Mouse (Mus musculus): ENCODE data around the gene Rnh1.

Gene Rnh1

DNA sequence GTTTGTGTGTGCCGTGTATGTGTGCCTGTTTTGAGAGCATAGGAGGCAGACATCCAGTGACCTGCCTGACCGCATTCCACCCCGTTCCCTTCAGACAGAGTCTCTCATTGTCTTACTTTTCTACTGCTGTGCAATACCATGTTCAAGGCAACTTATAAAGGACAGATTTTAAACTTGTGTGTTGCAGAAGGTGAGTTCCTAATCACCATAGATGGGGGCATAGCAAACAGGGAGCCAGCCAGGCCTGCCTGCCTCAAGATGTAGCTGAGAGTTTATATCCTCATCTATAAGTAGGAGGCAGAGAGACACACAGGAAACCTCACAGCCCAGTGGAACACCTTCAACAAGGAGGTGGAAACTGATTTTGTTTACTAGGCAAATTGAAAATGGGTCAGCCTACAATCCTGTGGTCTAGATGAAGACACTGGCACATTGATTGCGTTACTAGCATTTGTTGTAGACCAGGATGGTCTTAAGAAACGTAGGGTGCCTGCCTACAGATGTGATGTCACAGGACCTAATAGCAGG is 730 bp upstream of the Rnh1 start:
- in situ Hi-C loops (cut with MboI; ENCODE audit: unreplicated experiment in 2 of 2), result loop anchor here in 1 of 2 experiments (5.0 kb wide), 1 partner anchor 76 kb away; no protein-coding TSS in a partner anchor

DNA sequence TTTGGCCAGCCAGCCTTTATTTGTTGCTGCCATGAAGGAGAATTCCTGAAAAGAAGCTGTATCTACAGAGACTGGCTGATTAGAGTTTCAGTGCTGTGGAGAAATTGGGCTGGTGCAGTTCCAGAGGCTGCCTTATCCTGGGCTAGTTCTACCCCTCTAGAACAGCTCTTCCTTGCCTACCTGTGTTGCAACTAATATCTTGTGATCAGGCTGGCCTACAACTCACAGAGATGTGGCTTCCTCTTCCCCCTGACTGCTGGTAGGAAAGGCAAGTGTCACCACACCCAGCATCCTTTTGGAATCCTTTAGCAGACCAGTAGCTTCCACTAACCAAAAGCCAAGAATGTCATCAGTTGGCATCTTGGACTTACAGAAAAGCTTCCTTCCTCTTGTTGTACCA is 2.8 kb downstream of the Rnh1 start:
- in situ Hi-C loops (cut with MboI; ENCODE audit: unreplicated experiment in 2 of 2), result loop anchor here (5.0 kb wide), 2 partner anchors 38 to 73 kb away; no protein-coding TSS in a partner anchor

DNA sequence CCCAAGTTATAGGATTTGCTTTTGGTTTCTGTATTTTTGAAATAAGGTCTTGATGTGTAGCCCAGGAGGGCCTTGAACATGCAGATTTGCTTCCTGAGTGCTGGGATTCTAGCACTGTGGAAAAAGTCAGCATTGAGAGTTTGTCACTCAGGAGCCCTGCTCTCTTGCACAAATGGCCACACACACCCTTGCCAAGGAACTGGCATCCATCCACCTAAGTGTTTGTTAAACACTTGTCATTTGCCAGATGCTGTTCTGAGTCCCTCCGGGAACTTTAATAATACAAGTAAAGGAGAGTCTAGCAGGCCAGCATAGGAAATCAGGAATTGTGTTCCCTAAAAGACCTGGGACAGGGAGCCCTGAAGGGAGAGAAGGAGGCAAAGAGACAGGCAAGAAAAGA is 3.4 kb downstream of the Rnh1 start:
- in situ Hi-C loops (cut with MboI; ENCODE audit: unreplicated experiment in 2 of 2), result loop anchor here in 1 of 2 experiments (5.0 kb wide), 1 partner anchor 37 kb away; no protein-coding TSS in a partner anchor

DNA sequence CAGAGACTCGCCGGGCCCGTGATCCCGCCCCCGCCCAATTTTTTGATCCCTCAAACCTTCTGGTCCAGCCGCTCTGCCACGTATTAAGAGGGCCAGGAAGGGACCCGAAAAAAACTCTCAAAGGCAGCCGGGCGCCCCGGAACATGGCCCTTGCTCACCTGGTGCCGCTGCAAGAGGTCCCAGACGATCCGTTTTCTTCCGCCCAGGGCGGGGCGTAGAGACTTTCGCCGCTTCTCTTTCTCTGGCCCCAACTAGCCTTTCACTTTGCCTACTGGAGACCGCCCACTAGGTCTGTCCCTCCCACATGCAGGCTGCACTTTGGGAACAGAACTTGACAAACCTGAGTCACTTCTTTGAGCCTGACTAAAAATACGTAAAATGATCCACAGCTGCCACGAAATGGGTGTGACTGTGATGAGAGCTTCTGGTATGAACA is 4.1 kb downstream of the Rnh1 start:
- in situ Hi-C loops (cut with MboI; ENCODE audit: unreplicated experiment in 2 of 2), result loop anchor here in 1 of 2 experiments (5.0 kb wide), 1 partner anchor 36 kb away; no protein-coding TSS in a partner anchor

DNA sequence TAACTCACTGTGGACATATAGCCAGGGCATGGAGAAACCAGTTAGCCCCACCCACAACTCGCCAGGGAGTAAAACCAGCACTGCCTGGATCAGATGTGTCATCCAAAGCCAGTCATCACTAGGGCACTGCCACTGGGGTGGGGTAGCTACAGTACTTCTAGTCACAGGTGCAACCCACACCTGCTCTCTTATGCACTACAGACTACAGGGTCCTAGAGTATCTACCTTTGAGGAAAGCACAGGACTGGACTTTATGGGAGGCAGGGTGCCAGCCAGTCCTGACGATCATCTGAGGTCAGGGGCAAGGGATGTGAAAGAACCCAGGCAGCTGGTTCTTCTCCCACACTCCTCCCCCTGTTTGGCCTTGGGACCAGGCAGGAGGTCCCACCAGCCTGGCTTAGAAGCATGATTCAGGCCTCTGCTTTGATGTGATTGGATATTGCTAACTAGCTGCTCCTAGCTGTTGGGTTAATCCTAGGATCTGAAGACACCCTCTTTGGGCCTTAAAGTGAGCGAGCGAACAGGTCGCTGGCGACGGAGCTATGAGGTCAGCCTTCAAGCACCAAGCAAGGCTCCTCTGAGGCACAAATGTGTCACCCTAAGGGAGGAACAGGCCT is 4.6 kb downstream of the Rnh1 start:
- in situ Hi-C loops (cut with MboI; ENCODE audit: unreplicated experiment in 2 of 2), result loop anchor here in 1 of 2 experiments (5.0 kb wide), 1 partner anchor 36 kb away; no protein-coding TSS in a partner anchor

DNA sequence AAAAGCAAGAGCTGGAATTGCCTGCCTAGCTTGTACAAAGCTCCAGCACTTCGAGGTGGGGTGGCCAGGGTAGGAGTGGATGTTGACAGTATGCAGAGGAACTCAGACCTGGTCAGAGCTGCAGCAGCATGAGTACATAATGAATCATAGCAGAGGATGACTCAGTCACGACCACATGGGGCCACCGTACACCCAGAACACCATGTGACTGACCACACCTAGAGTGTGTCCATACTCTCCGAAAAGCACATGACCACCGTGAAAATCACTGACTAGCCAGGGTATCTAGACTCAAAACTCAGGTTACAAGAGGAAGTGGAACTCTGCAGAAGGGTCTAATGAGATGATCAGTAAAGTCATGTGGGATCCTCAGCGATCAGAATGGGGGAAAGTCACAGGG is 7.8 kb downstream of the Rnh1 start:
- in situ Hi-C loops (cut with MboI; ENCODE audit: unreplicated experiment in 2 of 2), result loop anchor here in 1 of 2 experiments (5.0 kb wide), 1 partner anchor 33 kb away; no protein-coding TSS in a partner anchor

DNA sequence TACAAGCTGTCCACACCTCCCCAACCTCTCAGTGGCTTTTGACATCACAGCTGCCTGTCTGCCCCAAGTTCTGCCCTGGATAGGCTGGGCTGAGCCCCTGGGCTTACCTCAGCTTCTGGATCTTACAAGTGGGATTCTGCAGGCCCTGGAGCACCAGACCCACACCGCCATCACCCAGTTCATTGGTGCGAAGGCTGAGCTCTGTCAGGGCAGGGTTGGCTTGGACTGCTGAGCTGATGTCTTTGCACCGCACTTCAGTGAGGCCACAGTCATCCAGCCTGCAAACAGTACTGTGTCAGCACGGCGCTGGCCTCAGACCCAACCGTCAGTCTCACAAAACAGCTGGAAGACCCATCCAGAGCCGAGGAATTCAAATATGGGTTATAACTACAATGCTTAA is 8.3 kb downstream of the Rnh1 start:
- in situ Hi-C loops (cut with MboI; ENCODE audit: unreplicated experiment in 2 of 2), result no loop called here

DNA sequence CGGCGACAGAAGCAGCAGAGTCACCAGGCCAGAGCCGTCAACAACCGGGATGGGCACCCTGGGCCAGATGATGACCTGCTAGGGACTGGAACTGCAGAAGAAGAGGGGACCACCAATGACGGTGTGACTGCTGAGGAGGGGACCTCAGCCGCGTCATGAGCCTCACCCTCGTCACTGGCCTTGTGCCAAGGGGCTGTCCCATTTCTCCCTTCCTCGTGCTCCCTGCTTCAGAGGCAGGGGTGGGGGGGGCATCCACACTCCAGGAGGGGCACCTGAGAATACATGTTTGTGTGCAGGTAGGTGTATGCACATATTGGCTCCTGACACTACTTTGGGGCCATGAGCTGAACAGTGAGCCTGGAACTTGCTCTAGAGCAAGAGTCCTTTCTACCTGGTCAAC is 17.3 kb downstream of the Rnh1 start:
- in situ Hi-C loops (cut with MboI; ENCODE audit: unreplicated experiment in 2 of 2), result no loop called here

DNA sequence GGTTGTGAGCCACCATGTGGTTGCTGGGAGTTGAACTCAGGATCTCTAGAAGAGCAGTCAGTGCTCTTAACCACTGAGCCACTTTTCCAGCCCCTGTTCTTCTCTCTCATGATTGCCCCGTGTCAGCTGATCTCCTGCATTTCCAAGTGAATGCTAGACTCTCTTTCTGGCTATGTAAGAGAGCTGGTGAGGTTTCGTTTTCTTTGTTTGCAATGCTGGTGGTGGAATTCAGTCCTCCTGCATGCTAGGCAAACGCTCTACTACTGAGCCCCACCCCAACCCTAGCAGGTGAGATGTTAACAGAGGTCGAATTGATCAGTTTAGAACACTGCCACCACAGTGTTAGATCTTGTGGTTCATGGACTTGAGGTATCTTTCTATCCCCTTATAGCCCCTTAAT is 24.0 kb downstream of the Rnh1 start:
- in situ Hi-C loops (cut with MboI; ENCODE audit: unreplicated experiment in 2 of 2), result no loop called here

DNA sequence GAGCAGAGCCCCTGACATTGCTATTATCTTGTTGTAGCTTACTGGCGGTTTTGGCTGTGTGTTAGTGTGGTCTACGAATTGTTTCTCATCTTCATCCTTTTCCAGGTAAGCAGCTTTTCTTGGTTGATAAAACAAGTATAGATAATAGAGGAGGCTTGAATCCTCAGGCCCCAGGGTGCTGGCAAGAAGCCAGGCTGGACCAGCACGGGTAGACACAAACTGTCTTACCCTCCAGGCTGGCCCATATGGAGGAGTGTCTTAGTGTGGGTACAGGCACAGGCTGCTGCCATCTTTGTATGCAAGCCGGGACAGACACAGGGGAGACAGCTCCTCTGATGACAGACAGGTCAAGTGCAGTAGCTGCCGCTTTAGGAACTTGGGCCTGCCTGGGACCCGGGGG is 25.6 kb downstream of the Rnh1 start:
- in situ Hi-C loops (cut with MboI; ENCODE audit: unreplicated experiment in 2 of 2), result no loop called here

DNA sequence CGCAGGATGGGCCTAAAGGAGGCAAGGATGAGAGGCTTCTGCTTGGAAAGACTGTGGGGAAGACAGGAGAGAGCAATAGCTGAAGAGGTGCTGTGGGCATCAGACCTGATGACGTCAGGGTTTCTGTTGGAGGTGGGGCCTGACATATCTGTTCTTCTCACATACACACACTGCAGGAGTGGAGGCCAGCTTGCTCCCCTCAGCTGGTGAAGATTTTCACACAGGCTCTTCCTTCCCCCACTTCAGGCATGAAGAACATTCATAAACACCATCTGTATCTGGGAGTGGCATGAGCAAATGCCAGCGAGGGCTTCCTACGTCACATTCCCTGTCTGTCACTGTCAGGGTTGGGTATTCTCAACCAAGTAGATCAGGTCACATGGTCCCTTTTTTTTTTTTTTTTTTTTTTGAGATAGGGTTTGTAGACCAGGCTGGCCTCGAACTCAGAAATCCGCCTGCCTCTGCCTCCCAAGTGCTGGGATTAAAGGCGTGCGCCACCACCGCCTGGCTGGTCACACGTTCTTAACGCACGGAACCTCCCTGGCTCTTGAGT is 26.5 kb downstream of the Rnh1 start:
- in situ Hi-C loops (cut with MboI; ENCODE audit: unreplicated experiment in 2 of 2), result no loop called here

DNA sequence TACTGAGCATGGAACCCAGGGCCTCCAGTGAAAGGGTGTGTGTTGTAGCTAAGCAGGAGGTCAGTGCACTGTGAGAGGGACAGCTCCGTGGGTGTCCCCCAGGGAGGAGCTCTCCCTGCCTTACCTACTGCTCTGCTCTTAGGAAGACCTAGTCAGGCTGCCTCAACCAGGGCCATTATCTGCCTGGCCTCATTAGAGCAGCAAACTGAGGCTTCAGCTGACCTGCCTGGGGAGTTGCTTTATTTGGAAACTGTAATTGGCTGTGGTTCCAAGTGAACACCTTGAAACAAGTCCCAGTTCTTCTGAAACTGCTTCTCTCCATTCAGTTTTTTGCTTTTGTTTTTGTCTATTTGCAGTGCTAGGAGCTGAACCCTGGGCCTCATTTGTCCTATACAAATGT is 27.3 kb downstream of the Rnh1 start:
- in situ Hi-C loops (cut with MboI; ENCODE audit: unreplicated experiment in 2 of 2), result no loop called here

DNA sequence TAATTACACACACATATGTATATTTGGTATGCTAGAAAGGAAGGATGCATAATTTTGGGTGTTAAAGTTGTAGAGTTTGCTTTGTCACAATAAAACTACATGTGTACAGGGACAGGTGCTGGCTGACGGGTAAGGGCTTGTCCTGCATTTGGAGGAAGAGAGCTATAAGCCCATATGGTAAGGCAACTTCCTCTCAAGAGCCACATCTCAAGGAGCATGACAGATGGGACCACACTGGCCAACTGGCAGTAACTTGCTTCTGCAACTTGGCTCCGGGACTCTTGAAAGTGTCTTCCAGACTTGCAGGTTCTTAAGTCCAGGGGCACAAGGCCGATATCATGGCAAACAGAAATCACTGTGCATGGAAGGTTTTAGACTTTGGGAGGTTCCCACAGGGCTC is 28.0 kb downstream of the Rnh1 start:
- in situ Hi-C loops (cut with MboI; ENCODE audit: unreplicated experiment in 2 of 2), result no loop called here

DNA sequence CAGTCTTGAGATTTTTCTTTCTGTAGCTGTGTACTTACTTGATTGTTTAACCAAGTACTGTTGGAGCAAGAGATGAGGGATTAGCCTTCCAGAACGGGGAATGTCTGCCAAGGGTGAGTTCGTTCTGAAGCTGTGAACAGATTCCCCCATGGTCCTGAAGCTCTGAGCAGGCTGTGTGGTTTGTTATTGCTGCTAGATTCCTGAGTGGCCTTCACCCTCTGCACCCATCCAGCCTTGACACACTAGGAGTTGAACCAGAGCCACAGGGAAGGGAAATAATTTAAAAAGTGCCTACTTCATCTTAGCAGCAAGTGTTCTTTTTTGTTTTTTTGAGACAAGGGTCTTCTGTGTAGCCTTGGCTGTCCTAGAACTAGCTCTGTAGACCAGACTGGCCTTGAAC is 28.8 kb downstream of the Rnh1 start:
- in situ Hi-C loops (cut with MboI; ENCODE audit: unreplicated experiment in 2 of 2), result no loop called here

DNA sequence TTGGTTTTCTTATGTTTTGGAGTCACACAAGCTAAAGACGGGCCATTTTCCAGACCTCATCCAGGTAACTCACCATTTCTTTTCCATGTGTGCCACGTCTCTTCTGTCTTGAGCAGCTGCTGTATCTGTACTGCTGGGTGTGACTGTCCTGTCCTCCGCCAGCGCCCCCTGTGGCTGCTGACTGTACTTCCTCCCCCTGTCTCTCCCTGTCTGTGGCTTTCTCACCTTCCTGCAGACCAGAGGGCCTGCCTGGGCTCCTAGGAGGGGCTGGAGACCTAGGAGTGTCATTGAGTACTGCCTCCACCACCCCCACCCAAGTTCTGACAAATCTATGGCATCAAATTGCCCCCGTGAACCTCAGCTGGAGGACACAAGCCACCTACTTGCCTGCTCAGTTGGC is 29.5 kb downstream of the Rnh1 start:
- in situ Hi-C loops (cut with MboI; ENCODE audit: unreplicated experiment in 2 of 2), result no loop called here

DNA sequence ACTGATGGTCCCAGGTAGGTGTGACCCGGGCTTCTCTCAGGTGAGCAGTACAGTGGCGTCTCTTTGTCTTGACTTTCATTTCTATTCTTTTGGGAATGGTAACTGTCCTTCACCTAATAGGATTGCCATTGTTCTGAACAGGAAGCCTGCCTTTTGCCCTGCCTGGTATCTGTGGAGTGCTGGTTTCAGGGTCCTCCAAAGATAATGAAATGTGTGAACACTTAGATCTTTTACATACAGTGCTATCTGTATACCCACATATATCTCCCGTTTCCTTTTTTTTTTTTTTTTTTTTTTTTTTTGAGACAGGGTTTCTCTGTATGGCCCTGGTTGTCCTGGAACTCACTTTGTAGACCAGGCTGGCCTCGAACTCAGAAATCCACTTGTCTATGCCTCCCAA is 31.3 kb downstream of the Rnh1 start:
- in situ Hi-C loops (cut with MboI; ENCODE audit: unreplicated experiment in 2 of 2), result no loop called here

DNA sequence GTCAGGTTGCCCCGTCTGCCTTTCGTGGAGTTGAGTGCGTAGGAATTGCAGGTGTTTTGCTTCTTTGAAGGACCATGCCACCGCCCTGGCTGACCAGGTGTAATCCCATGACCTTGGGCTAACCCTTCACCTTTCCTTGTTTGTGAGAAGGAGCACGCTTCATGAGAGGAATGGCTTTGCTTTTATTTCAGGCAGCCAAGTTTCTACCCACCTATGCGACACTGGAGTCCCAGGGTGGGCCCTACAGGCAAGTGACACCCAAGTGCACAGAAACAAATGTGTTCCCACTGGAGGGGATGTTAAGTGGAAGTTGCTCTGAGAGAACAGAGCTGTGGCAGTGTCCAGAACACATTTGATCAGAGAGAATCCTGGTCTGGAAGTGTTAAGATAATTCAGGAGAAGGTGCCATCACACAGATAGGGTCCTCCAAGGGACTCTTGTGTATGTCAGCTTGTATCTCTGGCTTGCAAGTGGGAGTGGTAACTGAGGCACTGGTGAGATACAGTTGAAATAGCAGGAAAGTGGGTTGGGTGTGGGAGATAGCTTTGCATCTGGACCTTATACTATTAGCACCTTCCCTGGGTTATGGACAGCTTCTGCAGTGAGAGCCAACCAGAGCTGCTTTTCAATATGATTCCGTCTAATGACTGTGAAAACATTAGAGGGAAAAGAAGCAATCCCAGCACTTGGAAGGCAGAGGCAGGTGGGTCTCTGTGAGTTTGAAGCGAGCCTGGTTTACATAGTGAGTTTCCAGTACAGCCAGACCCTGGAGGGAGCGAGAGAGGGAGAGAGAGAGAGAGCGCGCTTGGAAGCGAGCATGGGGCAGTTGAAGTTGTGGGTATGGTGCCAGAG is 40.5 kb downstream of the Rnh1 start:
- in situ Hi-C loops (cut with MboI; ENCODE audit: unreplicated experiment in 2 of 2), result loop anchor here in 1 of 2 experiments (5.0 kb wide), 1 partner anchor 35 kb away; no protein-coding TSS in a partner anchor

DNA sequence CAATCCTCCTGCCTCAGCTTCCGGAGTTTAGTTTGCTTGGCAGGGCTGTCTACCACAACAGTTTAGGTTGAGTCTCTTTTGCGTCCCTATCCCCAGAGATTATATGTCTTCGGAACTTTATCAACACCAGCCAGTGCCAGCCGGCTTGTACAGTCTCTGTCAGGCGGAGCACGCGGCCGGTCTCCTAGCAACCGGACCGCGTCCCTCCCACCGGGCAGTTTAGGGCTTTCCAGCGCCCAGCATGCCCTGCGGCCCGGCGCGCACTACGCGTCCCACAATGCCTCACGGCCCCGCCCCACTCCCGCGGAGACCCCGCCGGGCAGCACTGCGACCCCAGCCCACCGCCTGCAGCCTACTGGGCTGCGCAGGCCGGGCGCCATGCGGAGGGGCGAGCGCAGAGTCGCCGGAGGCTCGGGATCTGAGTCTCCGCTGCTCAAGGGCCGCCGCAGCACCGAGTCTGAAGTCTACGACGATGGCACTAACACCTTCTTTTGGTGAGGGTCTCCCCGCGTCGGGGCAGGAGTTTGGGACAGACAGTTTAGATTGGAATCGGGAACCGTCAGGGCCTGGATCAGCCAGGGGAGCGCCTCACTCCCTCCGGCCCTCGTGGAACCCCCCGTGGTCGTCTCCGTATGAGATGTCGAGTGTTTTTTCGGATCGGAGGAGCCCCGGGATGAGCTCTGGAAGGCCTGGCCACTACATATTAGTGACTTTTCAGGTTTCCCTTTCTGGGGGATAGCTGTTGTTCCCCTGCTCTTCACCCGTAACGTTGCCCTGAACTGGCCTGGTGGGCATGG is 41.4 kb downstream of the Rnh1 start:
- in situ Hi-C loops (cut with MboI; ENCODE audit: unreplicated experiment in 2 of 2), result loop anchor here in 1 of 2 experiments (5.0 kb wide), 1 partner anchor 36 kb away; no protein-coding TSS in a partner anchor

DNA sequence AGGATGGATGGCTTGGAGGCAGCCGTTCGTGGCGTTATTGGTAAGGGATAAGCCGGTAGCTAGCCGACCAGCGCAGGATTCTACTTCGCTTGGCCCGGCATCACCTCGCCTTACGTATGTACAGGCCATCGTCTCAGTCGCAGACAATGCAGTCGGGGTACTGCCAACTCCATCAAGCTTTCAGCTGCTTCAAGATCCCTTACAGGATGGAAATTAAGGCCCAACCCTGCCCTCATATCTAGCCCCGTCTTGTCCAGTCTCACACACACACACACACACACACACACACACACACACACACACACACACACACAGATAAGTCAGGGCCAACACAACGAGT is 49.2 kb downstream of the Rnh1 start:
- in situ Hi-C loops (cut with MboI; ENCODE audit: unreplicated experiment in 2 of 2), result no loop called here
